Mouse (Mus musculus): ENCODE measurements around the gene Ppp1r1a. TPM values are rescaled to one million over a fixed set of nuclear protein-coding genes. Genes with fewer than 3 reads are reported as not detected.

Gene Ppp1r1a
- polyA plus RNA-seq, 1 experiment from 2014 or later: 38.3 TPM

GRCm38 (mm10) chr15:103503660-103504059, 34.1 kb downstream of the Ppp1r1a start:
- no peaks in the 10 kb centered on the region for H3K9me3 ChIP-seq (replicated peaks)
- no peaks in the 10 kb centered on the region for H3K36me3 ChIP-seq
- peak overlapping the region; percentile 88 for H3K27ac ChIP-seq (replicated peaks)
- 57% methylated on average over 12 of the region's 12 CpGs for WGBS
- H3K27me3 ChIP-seq (ENCODE audit: low read depth, poor library complexity, severe bottlenecking): peaks cover 69% of the 10 kb centered on the region
- H3K4me3 ChIP-seq: peak overlapping the region; percentile 75
- DNase-seq (ENCODE audit: low spot score): peak; percentile 31
- peaks cover 49% of the 10 kb centered on the region for H3K4me1 ChIP-seq

GRCm38 (mm10) chr15:103503251-103503600, 34.6 kb downstream of the Ppp1r1a start:
- no peaks in the 10 kb centered on the region for H3K36me3 ChIP-seq
- no peak for DNase-seq (ENCODE audit: low spot score)
- peak overlapping the region; percentile 75 for H3K4me3 ChIP-seq
- WGBS: under 1% methylated on average over 15 of the region's 15 CpGs
- no peaks in the 10 kb centered on the region for H3K9me3 ChIP-seq (replicated peaks)
- H3K4me1 ChIP-seq: peaks cover 53% of the 10 kb centered on the region
- peaks cover 69% of the 10 kb centered on the region for H3K27me3 ChIP-seq (ENCODE audit: low read depth, poor library complexity, severe bottlenecking)
- H3K27ac ChIP-seq (replicated peaks): peak overlapping the region; percentile 88

DNA sequence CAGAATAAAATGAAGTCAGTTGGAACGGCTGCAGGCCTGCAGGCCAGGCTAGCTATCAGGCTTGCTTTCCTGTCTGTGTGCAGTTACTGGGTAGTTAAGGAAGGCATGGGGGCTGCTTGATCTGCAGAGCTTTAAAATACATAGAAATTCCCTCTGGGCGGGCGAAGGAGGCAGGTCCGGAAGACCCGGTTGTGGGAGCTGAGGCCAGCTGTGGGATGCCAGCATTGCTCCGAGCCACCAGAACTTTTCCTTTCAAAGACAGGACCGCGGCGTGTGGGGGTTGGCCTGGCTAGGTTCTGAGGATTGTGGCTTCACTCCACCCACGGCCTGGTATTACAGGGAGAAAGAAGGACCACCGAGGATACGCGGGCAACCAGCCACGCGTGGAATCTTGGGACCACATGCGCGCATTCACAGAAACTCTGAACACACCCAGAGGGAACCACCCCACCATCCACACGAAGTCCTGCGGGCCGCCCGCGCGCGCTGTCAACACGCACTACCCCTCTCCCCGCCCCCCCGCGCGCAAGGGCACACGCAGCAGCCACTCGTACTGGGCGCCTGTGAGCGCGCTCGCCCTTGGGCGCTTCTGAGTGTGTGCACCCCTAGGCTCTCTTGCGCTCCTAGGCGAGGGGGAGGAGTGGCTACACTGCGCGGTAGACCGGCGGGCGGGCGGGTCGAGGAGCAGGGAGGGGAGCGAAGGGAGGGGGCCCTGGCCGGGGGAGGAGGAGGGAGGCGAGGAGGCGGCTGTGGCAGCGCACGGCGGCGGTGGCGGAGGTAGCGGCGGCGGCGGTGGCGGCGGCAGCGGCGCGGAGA, 35.2 kb downstream of the Ppp1r1a start, which contains the start of gene Pde1b:
Gene Pde1b (plus strand): TSS at position 600 of the 816 bp plus-strand sequence.
- Histone ChIP-seq H3K4me1 (peaks cover 59% of the 10 kb centered on the region), H3K9me3 (replicated peaks) (no peaks in the 10 kb centered on the region), H3K27ac (replicated peaks) (peak within 1 kb of the TSS; percentile 88), H3K27me3 (ENCODE audit: low read depth, poor library complexity, severe bottlenecking) (peaks cover 70% of the 10 kb centered on the region), H3K4me3 (peak within 1 kb of the TSS; percentile 75), H3K36me3 (no peaks in the 10 kb centered on the region)
- 1% methylated on average over 57 of the region's 63 CpGs for WGBS
- peak; percentile 78 for DNase-seq (ENCODE audit: low spot score)

DNA sequence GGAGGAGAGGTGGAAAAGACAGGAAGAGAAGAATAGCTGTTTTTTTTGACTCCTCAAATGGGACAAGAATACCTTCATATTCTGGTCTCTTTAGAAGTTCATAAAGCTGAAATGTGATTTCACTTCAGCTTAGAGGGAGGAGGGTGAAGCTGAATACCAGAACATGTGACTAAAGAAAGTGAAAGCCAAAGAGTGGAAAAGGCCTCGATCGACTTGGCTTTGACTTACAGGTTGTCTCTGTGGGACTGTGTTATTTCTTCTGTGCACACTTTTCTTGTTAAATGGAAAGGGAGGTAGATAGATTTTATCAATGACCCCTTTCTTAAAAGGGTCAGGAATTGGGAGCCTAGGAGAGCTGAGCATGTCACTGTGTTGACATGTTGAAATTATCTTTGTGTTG, 36.6 kb downstream of the Ppp1r1a start:
- 81% methylated on average over 2 of the region's 2 CpGs for WGBS
- no peak for DNase-seq (ENCODE audit: low spot score)
- Histone ChIP-seq H3K4me1 (peaks cover 72% of the 10 kb centered on the region), H3K9me3 (replicated peaks) (no peaks in the 10 kb centered on the region), H3K36me3 (no peaks in the 10 kb centered on the region), H3K4me3 (no peak overlapping the region), H3K27me3 (ENCODE audit: low read depth, poor library complexity, severe bottlenecking) (peaks cover 79% of the 10 kb centered on the region), H3K27ac (replicated peaks) (no peak overlapping the region)

- no peak for DNase-seq (ENCODE audit: low spot score)
- Histone ChIP-seq H3K4me1 (peaks cover 70% of the 10 kb centered on the region), H3K36me3 (no peaks in the 10 kb centered on the region), H3K4me3 (no peak overlapping the region), H3K27me3 (ENCODE audit: low read depth, poor library complexity, severe bottlenecking) (peaks cover 79% of the 10 kb centered on the region), H3K27ac (replicated peaks) (no peak overlapping the region), H3K9me3 (replicated peaks) (no peaks in the 10 kb centered on the region)
- WGBS: 74% methylated on average over 1 of the region's 1 CpGs
These were observed 37.1 kb downstream of the Ppp1r1a start for GRCm38 (mm10) chr15:103500723-103501122.

DNA sequence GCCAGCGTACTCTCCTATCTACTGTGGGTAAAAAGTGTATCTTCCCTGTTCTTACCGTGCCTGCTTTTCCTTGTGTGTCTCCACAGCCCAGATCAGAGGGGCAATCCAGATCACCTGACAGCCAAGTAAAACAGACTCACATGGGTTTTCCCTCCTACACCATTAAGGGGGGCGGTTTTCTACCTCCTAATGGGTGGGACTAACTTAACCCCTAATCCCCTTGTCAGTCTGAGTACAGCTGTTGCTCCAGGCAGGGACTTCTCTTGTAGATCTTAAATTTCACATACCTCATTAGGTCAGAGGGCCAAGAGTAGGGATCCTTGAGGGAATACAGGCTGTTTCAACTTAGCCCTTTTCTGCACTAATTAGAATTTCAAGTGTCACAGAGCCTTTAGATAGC, 39.6 kb downstream of the Ppp1r1a start:
- peaks cover 54% of the 10 kb centered on the region for H3K4me1 ChIP-seq
- H3K27ac ChIP-seq (replicated peaks): peak overlapping the region; percentile 33; the same call in 1 of the 2 replicates
- H3K4me3 ChIP-seq: no peak overlapping the region
- no peaks in the 10 kb centered on the region for H3K9me3 ChIP-seq (replicated peaks)
- 38% methylated on average over 3 of the region's 3 CpGs for WGBS
- DNase-seq (ENCODE audit: low spot score): no peak
- peaks cover 54% of the 10 kb centered on the region for H3K27me3 ChIP-seq (ENCODE audit: low read depth, poor library complexity, severe bottlenecking)
- H3K36me3 ChIP-seq: no peaks in the 10 kb centered on the region

GRCm38 (mm10) chr15:103496204-103497140, 41.3 kb downstream of the Ppp1r1a start:
- Histone ChIP-seq H3K27me3 (ENCODE audit: low read depth, poor library complexity, severe bottlenecking) (peaks cover 37% of the 10 kb centered on the region), H3K36me3 (no peaks in the 10 kb centered on the region), H3K4me1 (peaks cover 45% of the 10 kb centered on the region), H3K4me3 (no peak overlapping the region), H3K27ac (replicated peaks) (no peak overlapping the region), H3K9me3 (replicated peaks) (no peaks in the 10 kb centered on the region)
- no peak for DNase-seq (ENCODE audit: low spot score)
- WGBS: 80% methylated on average over 10 of the region's 10 CpGs

DNA sequence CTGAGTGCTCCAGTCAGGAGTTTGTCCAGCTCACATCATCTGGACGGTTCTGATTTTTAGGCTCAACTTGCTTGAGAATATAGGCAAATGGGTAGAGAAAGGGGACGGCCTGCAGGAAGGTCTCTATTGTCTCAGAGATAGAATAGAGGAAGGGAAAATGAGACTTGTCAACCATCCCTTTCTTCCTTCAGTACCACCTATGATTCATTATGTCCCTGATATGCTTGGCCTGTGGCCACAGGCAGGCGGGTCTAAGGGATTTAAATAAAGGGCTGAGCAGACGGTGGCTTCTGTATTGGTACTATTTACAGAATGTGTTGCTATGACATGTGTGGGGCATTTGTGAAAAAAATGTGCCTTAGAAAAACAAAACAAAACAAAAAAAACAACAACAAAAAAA, 49.5 kb downstream of the Ppp1r1a start:
- peaks cover 26% of the 10 kb centered on the region for H3K4me1 ChIP-seq
- no peaks in the 10 kb centered on the region for H3K36me3 ChIP-seq
- H3K4me3 ChIP-seq: no peak overlapping the region
- WGBS: 78% methylated on average over 4 of the region's 4 CpGs
- H3K9me3 ChIP-seq (replicated peaks): no peaks in the 10 kb centered on the region
- no peak for DNase-seq (ENCODE audit: low spot score)
- no peak overlapping the region for H3K27ac ChIP-seq (replicated peaks)
- H3K27me3 ChIP-seq (ENCODE audit: low read depth, poor library complexity, severe bottlenecking): 0 out of 2 replicates have a peak, but pooled peaks cover 2% of the 10 kb centered on the region

DNA sequence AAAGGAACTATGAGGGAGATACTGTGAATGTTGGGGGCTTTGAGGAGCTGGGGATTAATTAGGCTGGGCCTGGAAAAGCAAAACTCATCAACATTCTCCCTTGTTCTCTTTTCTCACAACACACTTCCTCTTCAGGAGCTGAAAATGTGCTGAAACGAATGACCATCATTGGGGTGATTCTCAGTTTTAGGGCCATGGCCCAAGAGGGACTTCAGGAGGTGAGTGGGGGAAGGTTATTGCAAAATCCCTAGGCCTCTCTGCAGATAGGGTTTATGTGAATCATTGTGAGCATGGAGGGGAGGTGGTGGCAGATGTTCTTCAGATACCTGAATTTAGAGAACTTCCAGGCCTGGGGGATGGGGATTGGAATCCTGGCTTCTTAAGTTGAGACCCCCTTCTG, 51.1 kb downstream of the Ppp1r1a start:
- DNase-seq (ENCODE audit: low spot score): no peak
- 78% methylated on average over 1 of the region's 1 CpGs for WGBS
- H3K9me3 ChIP-seq (replicated peaks): no peaks in the 10 kb centered on the region
- no peaks in the 10 kb centered on the region for H3K36me3 ChIP-seq
- H3K4me1 ChIP-seq: peaks cover 25% of the 10 kb centered on the region
- 0 out of 2 replicates have a peak, but pooled peaks cover 6% of the 10 kb centered on the region for H3K27me3 ChIP-seq (ENCODE audit: low read depth, poor library complexity, severe bottlenecking)
- H3K4me3 ChIP-seq: no peak overlapping the region
- no peak overlapping the region for H3K27ac ChIP-seq (replicated peaks)

- H3K4me1 ChIP-seq: peaks cover 25% of the 10 kb centered on the region
- no peaks in the 10 kb centered on the region for H3K36me3 ChIP-seq
- no peak overlapping the region for H3K27ac ChIP-seq (replicated peaks)
- H3K27me3 ChIP-seq (ENCODE audit: low read depth, poor library complexity, severe bottlenecking): peaks cover 6% of the 10 kb centered on the region; the same call in 1 of the 2 replicates
- no peak for DNase-seq (ENCODE audit: low spot score)
- H3K4me3 ChIP-seq: no peak overlapping the region
- 71% methylated on average over 3 of the region's 3 CpGs for WGBS
- no peaks in the 10 kb centered on the region for H3K9me3 ChIP-seq (replicated peaks)
These were observed 52.7 kb downstream of the Ppp1r1a start for GRCm38 (mm10) chr15:103485106-103485505.

GRCm38 (mm10) chr15:103484490-103484889, 53.3 kb downstream of the Ppp1r1a start:
- DNase-seq (ENCODE audit: low spot score): no peak
- Histone ChIP-seq H3K4me1 (peaks cover 25% of the 10 kb centered on the region), H3K27me3 (ENCODE audit: low read depth, poor library complexity, severe bottlenecking) (peaks cover 6% of the 10 kb centered on the region; the same call in 1 of the 2 replicates), H3K9me3 (replicated peaks) (no peaks in the 10 kb centered on the region), H3K27ac (replicated peaks) (0 out of 2 replicates have a peak overlapping the region, but pooled peaks have one; percentile 33), H3K4me3 (no peak overlapping the region), H3K36me3 (no peaks in the 10 kb centered on the region)
- WGBS: 59% methylated on average over 2 of the region's 2 CpGs

DNA sequence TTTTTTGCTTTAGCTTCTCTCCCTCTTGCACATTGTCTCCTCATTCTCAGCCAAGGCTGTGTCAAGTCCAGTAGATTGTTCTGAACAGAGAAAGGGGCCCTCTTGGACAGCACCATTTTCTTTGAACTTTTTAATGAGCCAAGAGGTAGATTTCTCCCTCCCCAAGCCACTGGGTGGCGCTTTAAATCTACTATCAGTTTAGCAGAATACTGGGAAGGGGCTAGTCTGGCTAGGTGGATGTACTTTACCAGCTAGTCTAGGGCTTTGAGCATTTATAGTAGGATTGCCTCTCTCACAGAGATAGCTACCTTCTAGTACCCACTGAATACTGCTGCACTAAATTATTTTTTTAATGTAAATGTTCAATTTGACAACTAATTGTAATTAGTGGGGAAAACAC, 55.3 kb downstream of the Ppp1r1a start:
- H3K9me3 ChIP-seq (replicated peaks): no peaks in the 10 kb centered on the region
- no peak overlapping the region; the same call in 1 of the 2 replicates for H3K27ac ChIP-seq (replicated peaks)
- peak; percentile 60 for DNase-seq (ENCODE audit: low spot score)
- peaks cover 6% of the 10 kb centered on the region; the same call in 1 of the 2 replicates for H3K27me3 ChIP-seq (ENCODE audit: low read depth, poor library complexity, severe bottlenecking)
- H3K4me1 ChIP-seq: peaks cover 37% of the 10 kb centered on the region
- 0% methylated on average over 1 of the region's 1 CpGs for WGBS
- no peak overlapping the region for H3K4me3 ChIP-seq
- H3K36me3 ChIP-seq: no peaks in the 10 kb centered on the region
